Mouse (Mus musculus) spleen, adult 10 weeks (tissue): ENCODE measurements around the gene Ssmem1. TPM values are rescaled to one million over a fixed set of nuclear protein-coding genes. Genes with fewer than 3 reads are reported as not detected.

Source experiments
- polyA plus RNA-seq: library from polyadenylated mRNA; stranded (reverse); fragments of 350-450 nt; fragmentation: Illumina TruSeq; extraction: RNeasy Lipid Tissue Mini Kit (QIAGEN cat#74804); gene quantifications from one replicate; pipeline ENCODE4 v1.2.3, GENCODE M21; 2015; ENCODE audit warnings: low replicate concordance; ENCODE audit not compliant: insufficient read depth

Gene Ssmem1
- not detected for polyA plus RNA-seq

GRCm38 (mm10) chr6:30509265-30510239 is at the start of gene Ssmem1, which contains the start of gene Tmem209:
TSS of gene Ssmem1 (plus strand) at chr6:30509849.
TSS of gene Tmem209 (minus strand) at chr6:30509783.

GRCm38 (mm10) chr6:30541009-30541799 is 31.6 kb downstream of the Ssmem1 start, which contains the start of gene Cpa2:
TSS of gene Cpa2 (plus strand) at chr6:30541582.

DNA sequence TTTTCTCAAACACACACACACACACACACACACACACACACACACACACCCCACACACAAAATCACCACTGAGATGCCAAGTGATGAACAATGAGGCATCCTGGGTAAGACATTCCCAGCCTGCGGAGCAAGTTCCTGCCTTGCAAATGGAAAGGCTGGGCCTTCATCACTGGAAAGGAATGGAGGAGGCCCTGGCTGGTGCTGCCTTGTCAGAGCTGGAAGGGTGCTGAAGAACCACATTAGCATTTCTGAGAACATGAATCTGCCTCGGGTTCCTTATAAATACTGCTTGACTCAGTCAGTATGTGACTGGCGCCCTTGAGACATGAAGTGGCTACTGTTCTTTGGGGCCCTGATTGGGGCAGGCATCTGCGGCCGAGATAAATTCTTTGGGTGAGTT is 58.4 kb downstream of the Ssmem1 start, which contains the start of gene Cpa4:
Gene Cpa4 (plus strand): TSS at position 301 of the 400 bp plus-strand sequence.

Other genes with a start within 250 kb of the Ssmem1 start
- 80.4 TPM for gene Ube2h, start 205.3 kb upstream of the Ssmem1 start, polyA plus RNA-seq
- gene Zc3hc1, start 118.8 kb upstream of the Ssmem1 start, polyA plus RNA-seq, result 20.9 TPM
- 23.8 TPM for gene Klhdc10, start 108.0 kb upstream of the Ssmem1 start, polyA plus RNA-seq
- 46.8 TPM for gene Tmem209, start 66 bp upstream of the Ssmem1 start, polyA plus RNA-seq
- 2.9 TPM for gene Cpa2, start 31.7 kb downstream of the Ssmem1 start, polyA plus RNA-seq
- gene Cpa4, start 58.5 kb downstream of the Ssmem1 start, polyA plus RNA-seq, result not detected
- not detected for gene Cpa5, start 101.2 kb downstream of the Ssmem1 start, polyA plus RNA-seq
- 6.3 TPM for gene Cpa1, start 129.4 kb downstream of the Ssmem1 start, polyA plus RNA-seq
- gene Cep41, start 183.9 kb downstream of the Ssmem1 start, polyA plus RNA-seq, result 10.2 TPM
- 3.5 TPM for gene Mest, start 213.7 kb downstream of the Ssmem1 start, polyA plus RNA-seq